Mouse (Mus musculus) heart, adult 11 months (tissue): ENCODE results near the gene Olfr394.
"Not testable (repeated sequence)": the region's sequence is repeated elsewhere in the genome, so short reads cannot be mapped to it uniquely, and the experiment has no call there.

Source experiments
- DNase-seq: peaks from one replicate; pipeline ENCODE4 v3.0.0; 2022

Olfr394 gene

GRCm38 (mm10) chr11:73890671-73891070 is at the start of gene Olfr394:
TSS of gene Olfr394 (minus strand) at chr11:73890771.
- DNase-seq: no peak

GRCm38 (mm10) chr11:73936377-73936776 is 45.8 kb upstream of the Olfr394 start, which contains the start of gene Olfr23:
TSS of gene Olfr23 (plus strand) at chr11:73936677.
- DNase-seq: no peak

GRCm38 (mm10) chr11:73909199-73909598 is 18.6 kb upstream of the Olfr394 start, which contains the start of gene Olfr395:
TSS of gene Olfr395 (minus strand) at chr11:73909299.
- not testable (repeated sequence) for DNase-seq

GRCm38 (mm10) chr11:73851354-73851753 is 39.2 kb downstream of the Olfr394 start, which contains the start of gene Olfr393:
TSS of gene Olfr393 (minus strand) at chr11:73851454.
- DNase-seq: no peak
